Mouse (Mus musculus): Measurements from ENCODE around the gene Appl2. TPM values are rescaled to one million over a fixed set of nuclear protein-coding genes. Genes with fewer than 3 reads are reported as not detected.
A peak's percentile ranks its signal among the peaks of the same experiment; 100 is the strongest.

The Appl2 gene
- total and polyA plus RNA-seq, 3 experiments = 25.7 to 41.4 (median 40.7) TPM

DNA sequence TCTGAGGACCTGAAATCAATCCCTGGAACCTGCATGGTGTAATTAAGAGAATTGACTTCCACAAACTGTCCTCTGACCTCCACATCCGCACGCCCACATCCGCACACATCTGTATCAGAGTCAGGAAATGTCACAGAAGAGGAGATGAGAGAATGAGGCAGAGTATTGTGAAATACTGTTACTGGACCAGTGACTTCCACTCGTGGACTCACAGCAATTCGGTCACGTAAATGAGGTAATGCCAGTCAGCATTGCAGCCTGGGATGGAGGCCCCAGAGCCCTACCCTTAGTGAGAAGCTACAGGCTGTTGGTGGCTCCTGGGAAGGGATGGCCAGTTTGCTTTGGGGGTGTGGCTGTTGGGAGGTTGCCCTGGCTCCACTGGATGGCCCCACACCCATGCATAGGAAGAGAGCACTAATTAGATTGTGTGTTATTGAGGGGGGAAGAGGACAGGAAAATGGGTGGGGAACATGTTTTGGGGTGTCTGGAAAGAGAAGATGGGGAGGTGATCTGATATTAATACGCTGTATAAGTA is 2.1 kb downstream of the Appl2 start:
- Histone ChIP-seq H3K4me3 (no peak overlapping the region), H3K9ac (ENCODE audit: low read depth, low read length) (no peak overlapping the region), H3K27me3 (ENCODE audit: control insufficient read depth, insufficient read depth, low read length) (no peaks in the 10 kb centered on the region), H3K36me3 (ENCODE audit: control insufficient read depth, insufficient read depth, low read length) (peaks cover 3% of the 10 kb centered on the region; the same call in 1 of the 2 replicates), H3K27ac (no peak overlapping the region), H3K4me1 (ENCODE audit: control insufficient read depth, insufficient read depth, low read length) (peaks cover 18% of the 10 kb centered on the region), H3K79me2 (replicated peaks; ENCODE audit: control insufficient read depth, insufficient read depth, low read length) (no peaks in the 10 kb centered on the region; the same call in 1 of the 2 replicates)
- intact Hi-C loops (cut with DNase I) = loop anchor here (5.0 kb wide), 1 partner anchor 81 kb away; no protein-coding TSS in a partner anchor
- 39% methylated on average over 7 of the region's 7 CpGs for WGBS
- peak in 1 of 2 experiments; percentile 20 for DNase-seq
- TF ChIP-seq EP300 (IDR thresholded peaks at IDR 0.05; ENCODE audit: insufficient read depth, low read depth, low read length) (no peak), CTCF (IDR thresholded peaks at IDR 0.05) (no peak), POLR2A (IDR thresholded peaks at IDR 0.05; ENCODE audit: insufficient read depth, low read depth, low read length) (no peak)

- Histone ChIP-seq H3K27ac (peak overlapping the region; percentile 61; the same call in 1 of the 2 replicates), H3K9ac (ENCODE audit: low read depth, low read length) (no peak overlapping the region), H3K27me3 (ENCODE audit: control insufficient read depth, insufficient read depth, low read length) (no peaks in the 10 kb centered on the region), H3K79me2 (replicated peaks; ENCODE audit: control insufficient read depth, insufficient read depth, low read length) (no peaks in the 10 kb centered on the region; the same call in 1 of the 2 replicates), H3K4me3 (no peak overlapping the region), H3K4me1 (ENCODE audit: control insufficient read depth, insufficient read depth, low read length) (peaks cover 18% of the 10 kb centered on the region), H3K36me3 (ENCODE audit: control insufficient read depth, insufficient read depth, low read length) (peaks cover 3% of the 10 kb centered on the region; the same call in 1 of the 2 replicates)
- TF ChIP-seq CTCF (IDR thresholded peaks at IDR 0.05) = no peak
- no peak for TF ChIP-seq EP300 (IDR thresholded peaks at IDR 0.05; ENCODE audit: insufficient read depth, low read depth, low read length)
- TF ChIP-seq POLR2A (IDR thresholded peaks at IDR 0.05; ENCODE audit: insufficient read depth, low read depth, low read length) = no peak
- 57% methylated on average over 3 of the region's 3 CpGs for WGBS
- intact Hi-C loops (cut with DNase I) = loop anchor here (5.0 kb wide), 1 partner anchor 82 kb away; no protein-coding TSS in a partner anchor
- no peak for DNase-seq
These were observed 2.9 kb downstream of the Appl2 start for GRCm38 (mm10) chr10:83645716-83645990.

DNA sequence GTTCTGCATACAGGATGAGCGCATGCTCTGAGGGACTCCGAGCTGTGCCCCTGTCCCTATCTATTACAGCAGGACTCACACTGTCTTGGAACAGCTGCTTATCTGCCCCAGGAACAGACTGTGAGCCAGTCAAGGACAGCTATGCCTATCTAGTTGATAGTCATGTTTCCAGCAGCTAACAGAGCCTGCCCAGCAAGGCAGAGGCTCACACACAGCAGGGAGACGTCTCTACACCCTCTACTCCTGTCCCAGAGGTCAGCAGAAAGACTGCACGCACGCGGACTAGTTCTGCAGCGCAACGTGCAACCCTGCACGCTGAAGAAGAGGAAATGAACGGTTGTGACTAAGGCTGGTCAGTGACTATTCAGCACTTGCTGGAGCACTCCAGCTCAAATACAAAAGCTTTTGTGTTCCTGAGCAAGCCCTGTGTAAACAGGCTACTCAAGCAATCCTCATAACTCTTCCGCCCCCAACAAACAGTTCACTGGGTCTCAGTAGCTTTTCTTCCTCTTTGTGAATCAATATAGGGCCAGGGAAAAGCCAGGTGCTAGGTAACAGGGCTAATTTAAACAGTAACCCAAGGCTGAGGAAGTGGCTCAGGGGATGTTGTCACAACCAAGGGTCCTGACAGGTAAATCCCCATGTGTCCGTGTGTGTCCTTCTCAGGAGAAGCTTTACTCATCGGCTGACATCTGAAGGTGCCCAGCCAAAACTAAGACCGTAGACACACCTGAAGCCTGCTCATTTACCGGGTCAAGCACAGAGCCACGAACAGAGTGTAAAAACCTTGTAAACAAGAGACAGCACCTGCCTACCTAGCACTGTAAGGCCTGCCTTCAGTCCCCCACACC is 3.4 kb downstream of the Appl2 start:
- H3K4me1 ChIP-seq (ENCODE audit: control insufficient read depth, insufficient read depth, low read length) = peaks cover 18% of the 10 kb centered on the region
- WGBS = 39% methylated on average over 16 of the region's 16 CpGs
- no peak overlapping the region; the same call in 1 of the 2 replicates for H3K4me3 ChIP-seq
- intact Hi-C loops (cut with DNase I) = loop anchor here (5.0 kb wide), 1 partner anchor 82 kb away; no protein-coding TSS in a partner anchor
- TF ChIP-seq CTCF (IDR thresholded peaks at IDR 0.05) (no peak), POLR2A (IDR thresholded peaks at IDR 0.05; ENCODE audit: insufficient read depth, low read depth, low read length) (0 out of 2 replicates have a peak, but pooled peaks have one; percentile 34), EP300 (IDR thresholded peaks at IDR 0.05; ENCODE audit: insufficient read depth, low read depth, low read length) (0 out of 2 replicates have a peak, but pooled peaks have one; percentile 48)
- peaks cover 3% of the 10 kb centered on the region; the same call in 1 of the 2 replicates for H3K36me3 ChIP-seq (ENCODE audit: control insufficient read depth, insufficient read depth, low read length)
- peak; percentile 46 to 56 for DNase-seq
- no peaks in the 10 kb centered on the region for H3K27me3 ChIP-seq (ENCODE audit: control insufficient read depth, insufficient read depth, low read length)
- H3K27ac ChIP-seq = peak overlapping the region; percentile 61
- peak overlapping the region; percentile 33; the same call in 1 of the 2 replicates for H3K9ac ChIP-seq (ENCODE audit: low read depth, low read length)
- no peaks in the 10 kb centered on the region; the same call in 1 of the 2 replicates for H3K79me2 ChIP-seq (replicated peaks; ENCODE audit: control insufficient read depth, insufficient read depth, low read length)

GRCm38 (mm10) chr10:83644167-83644566 is 4.4 kb downstream of the Appl2 start:
- Histone ChIP-seq H3K4me1 (ENCODE audit: control insufficient read depth, insufficient read depth, low read length) (peaks cover 17% of the 10 kb centered on the region), H3K36me3 (ENCODE audit: control insufficient read depth, insufficient read depth, low read length) (peaks cover 3% of the 10 kb centered on the region; the same call in 1 of the 2 replicates), H3K4me3 (no peak overlapping the region), H3K27ac (no peak overlapping the region; the same call in 1 of the 2 replicates), H3K27me3 (ENCODE audit: control insufficient read depth, insufficient read depth, low read length) (no peaks in the 10 kb centered on the region), H3K79me2 (replicated peaks; ENCODE audit: control insufficient read depth, insufficient read depth, low read length) (no peaks in the 10 kb centered on the region; the same call in 1 of the 2 replicates), H3K9ac (ENCODE audit: low read depth, low read length) (no peak overlapping the region)
- no peak for TF ChIP-seq CTCF (IDR thresholded peaks at IDR 0.05)
- no peak for TF ChIP-seq EP300 (IDR thresholded peaks at IDR 0.05; ENCODE audit: insufficient read depth, low read depth, low read length)
- TF ChIP-seq POLR2A (IDR thresholded peaks at IDR 0.05; ENCODE audit: insufficient read depth, low read depth, low read length) = no peak
- WGBS = 84% methylated on average over 8 of the region's 8 CpGs
- intact Hi-C loops (cut with DNase I) = no loop called here
- DNase-seq = peak in 1 of 2 experiments; percentile 14

DNA sequence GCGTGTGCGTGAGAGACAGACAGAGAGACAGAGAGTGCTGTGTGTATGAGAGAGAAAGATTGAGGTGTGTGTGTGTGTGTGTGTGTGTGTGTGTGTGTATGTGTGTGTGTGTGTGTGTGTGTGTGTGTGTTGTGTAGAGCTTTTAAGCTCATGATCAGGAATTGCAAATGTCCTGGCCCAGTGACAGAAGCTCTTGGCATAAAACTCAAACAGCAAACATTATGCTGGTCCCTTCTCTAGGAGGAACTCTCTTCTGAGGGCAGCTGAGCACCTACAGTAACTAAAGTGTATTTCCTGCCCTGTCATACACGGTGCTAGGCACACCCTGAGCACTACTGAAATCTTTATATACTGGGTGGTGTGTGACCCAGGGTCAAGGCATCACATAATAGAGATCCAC is 6.9 kb downstream of the Appl2 start:
- Histone ChIP-seq H3K27me3 (ENCODE audit: control insufficient read depth, insufficient read depth, low read length) (no peaks in the 10 kb centered on the region), H3K4me1 (ENCODE audit: control insufficient read depth, insufficient read depth, low read length) (peaks cover 19% of the 10 kb centered on the region), H3K79me2 (replicated peaks; ENCODE audit: control insufficient read depth, insufficient read depth, low read length) (peaks cover 2% of the 10 kb centered on the region), H3K36me3 (ENCODE audit: control insufficient read depth, insufficient read depth, low read length) (peaks cover 3% of the 10 kb centered on the region), H3K27ac (no peak overlapping the region), H3K4me3 (no peak overlapping the region), H3K9ac (ENCODE audit: low read depth, low read length) (no peak overlapping the region)
- no peak for DNase-seq
- TF ChIP-seq CTCF (IDR thresholded peaks at IDR 0.05) (no peak), EP300 (IDR thresholded peaks at IDR 0.05; ENCODE audit: insufficient read depth, low read depth, low read length) (no peak), POLR2A (IDR thresholded peaks at IDR 0.05; ENCODE audit: insufficient read depth, low read depth, low read length) (no peak)
- intact Hi-C loops (cut with DNase I) = no loop called here
- 68% methylated on average over 3 of the region's 3 CpGs for WGBS

Data from heart, adult 2 months (tissue).